Mouse (Mus musculus): ENCODE measurements around the gene Tmc8. TPM values are rescaled to one million over a fixed set of nuclear protein-coding genes. Genes with fewer than 3 reads are reported as not detected.
"Not testable (repeated sequence)": the region's sequence is repeated elsewhere in the genome, so short reads cannot be mapped to it uniquely, and the experiment has no call there.

The Tmc8 gene
- polyA plus RNA-seq, 1 experiment, result 59.6 TPM

DNA sequence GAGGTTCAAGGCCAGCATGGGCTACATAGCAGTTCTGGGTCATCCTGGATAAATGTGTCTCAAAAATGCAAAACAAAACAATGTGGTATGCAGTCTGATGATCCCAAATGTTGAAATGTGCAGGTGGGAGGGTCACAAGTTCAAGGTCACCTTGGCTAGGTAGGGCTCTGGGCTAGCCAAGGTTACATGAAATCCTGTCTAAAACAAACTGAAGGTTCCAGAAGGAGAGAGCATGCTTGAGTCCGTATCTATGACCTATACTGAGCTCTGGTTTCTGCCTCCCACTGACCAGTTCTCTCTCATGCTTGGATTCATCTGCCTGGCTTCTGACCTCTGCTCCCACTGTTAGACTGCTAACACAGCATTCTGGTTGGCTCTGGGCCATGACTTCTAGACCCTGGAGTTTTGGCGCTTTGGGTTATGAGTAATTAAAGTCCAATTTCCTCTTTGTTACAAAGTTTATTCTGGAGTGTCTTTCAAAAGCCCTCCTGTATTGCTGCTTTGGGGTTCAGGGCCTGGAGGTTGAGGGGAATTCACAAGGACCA, 47.9 kb downstream of the Tmc8 start:
- Histone ChIP-seq H3K36me3 (ENCODE audit: control insufficient read depth, insufficient read depth, low read length) (no peaks in the 10 kb centered on the region), H3K27ac (ENCODE audit: insufficient read depth, low read depth, low read length) (peak overlapping the region; percentile 97), H3K27me3 (ENCODE audit: control insufficient read depth, insufficient read depth, low read length) (no peaks in the 10 kb centered on the region), H3K4me3 (ENCODE audit: low read depth, low read length) (no peak overlapping the region), H3K4me1 (ENCODE audit: control insufficient read depth, insufficient read depth, insufficient read length, low read length) (peaks cover 57% of the 10 kb centered on the region)
- 9% methylated on average over 2 of the region's 2 CpGs for WGBS
- TF ChIP-seq CTCF (IDR thresholded peaks at IDR 0.05; ENCODE audit: extremely low read depth, insufficient read length, insufficient replicate concordance, low read depth, low read length) (no peak), POLR2A (IDR thresholded peaks at IDR 0.05; ENCODE audit: low read depth, low read length) (no peak)

DNA sequence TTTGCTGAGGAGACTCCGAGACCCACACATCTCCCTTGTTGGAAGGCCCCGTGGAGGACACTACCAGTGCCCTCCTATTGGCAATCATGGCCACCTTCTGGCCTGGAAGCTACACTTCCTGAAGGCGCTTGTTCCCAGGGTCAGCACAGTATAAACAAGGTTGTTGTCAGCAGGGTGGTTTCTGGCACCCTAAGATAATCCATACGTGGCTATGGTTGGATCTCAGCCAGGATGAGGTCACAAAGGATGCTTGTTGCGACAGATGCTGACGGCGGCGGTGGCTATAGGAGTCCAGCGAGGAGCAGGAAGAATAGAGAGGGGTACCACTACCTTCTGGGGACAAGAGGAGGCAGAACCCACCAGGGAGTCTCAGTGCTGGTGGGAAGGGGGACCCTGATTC, 48.5 kb downstream of the Tmc8 start:
- 27% methylated on average over 9 of the region's 9 CpGs for WGBS
- TF ChIP-seq POLR2A (IDR thresholded peaks at IDR 0.05; ENCODE audit: low read depth, low read length) (no peak), CTCF (IDR thresholded peaks at IDR 0.05; ENCODE audit: extremely low read depth, insufficient read length, insufficient replicate concordance, low read depth, low read length) (no peak)
- Histone ChIP-seq H3K27me3 (ENCODE audit: control insufficient read depth, insufficient read depth, low read length) (no peaks in the 10 kb centered on the region), H3K27ac (ENCODE audit: insufficient read depth, low read depth, low read length) (peak overlapping the region; percentile 97), H3K36me3 (ENCODE audit: control insufficient read depth, insufficient read depth, low read length) (no peaks in the 10 kb centered on the region), H3K4me1 (ENCODE audit: control insufficient read depth, insufficient read depth, insufficient read length, low read length) (peaks cover 57% of the 10 kb centered on the region), H3K4me3 (ENCODE audit: low read depth, low read length) (no peak overlapping the region)

DNA sequence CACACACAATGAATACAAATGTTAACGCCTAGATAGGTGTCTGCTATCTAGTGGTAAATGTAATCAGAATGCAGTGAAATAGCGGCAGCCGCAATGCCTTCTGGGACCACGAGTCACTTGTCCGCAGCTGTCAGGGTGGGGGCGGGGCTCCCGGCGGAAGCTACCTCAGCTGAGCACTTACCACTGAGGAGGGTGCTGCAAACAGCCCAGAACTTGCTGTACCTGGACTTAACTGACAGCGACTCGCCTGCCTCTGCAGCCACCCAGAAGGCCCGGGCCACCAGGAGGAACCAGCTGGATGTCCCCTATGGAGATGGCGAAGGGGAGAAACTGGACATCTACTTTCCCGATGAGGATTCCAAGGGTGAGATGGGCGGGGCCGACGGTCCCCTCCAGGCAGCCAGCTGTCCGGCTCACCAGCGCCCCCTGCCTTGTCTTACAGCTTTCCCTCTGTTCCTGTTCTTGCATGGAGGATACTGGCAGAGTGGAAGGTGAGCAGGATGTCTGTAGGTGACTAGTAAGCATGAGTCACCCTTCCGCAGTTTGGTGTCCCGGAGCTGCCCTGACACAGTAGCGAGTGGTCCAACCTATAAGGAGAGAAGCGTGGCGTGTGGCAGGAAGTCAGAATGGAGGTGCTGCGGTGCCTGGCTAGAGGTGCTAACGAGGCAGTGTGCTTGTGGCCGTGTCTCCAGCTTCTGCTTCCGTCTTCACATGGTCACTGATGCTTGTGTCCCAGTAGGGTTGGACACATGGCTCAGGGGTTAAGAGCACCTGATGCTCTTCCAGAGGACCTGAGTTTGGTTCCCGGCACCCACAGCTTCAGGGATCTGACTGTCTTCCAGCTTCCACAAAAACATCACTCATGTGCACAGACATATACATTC, 50.5 kb downstream of the Tmc8 start:
- H3K27me3 ChIP-seq (ENCODE audit: control insufficient read depth, insufficient read depth, low read length), result no peaks in the 10 kb centered on the region
- peak overlapping the region; percentile 65 for H3K4me3 ChIP-seq (ENCODE audit: low read depth, low read length)
- H3K27ac ChIP-seq (ENCODE audit: insufficient read depth, low read depth, low read length), result peak overlapping the region; percentile 96
- peak; percentile 71 for TF ChIP-seq POLR2A (IDR thresholded peaks at IDR 0.05; ENCODE audit: low read depth, low read length)
- TF ChIP-seq CTCF (IDR thresholded peaks at IDR 0.05; ENCODE audit: extremely low read depth, insufficient read length, insufficient replicate concordance, low read depth, low read length), result peak; percentile 83
- H3K4me1 ChIP-seq (ENCODE audit: control insufficient read depth, insufficient read depth, insufficient read length, low read length), result peaks cover 58% of the 10 kb centered on the region
- WGBS, result 23% methylated on average over 28 of the region's 28 CpGs
- H3K36me3 ChIP-seq (ENCODE audit: control insufficient read depth, insufficient read depth, low read length), result no peaks in the 10 kb centered on the region

DNA sequence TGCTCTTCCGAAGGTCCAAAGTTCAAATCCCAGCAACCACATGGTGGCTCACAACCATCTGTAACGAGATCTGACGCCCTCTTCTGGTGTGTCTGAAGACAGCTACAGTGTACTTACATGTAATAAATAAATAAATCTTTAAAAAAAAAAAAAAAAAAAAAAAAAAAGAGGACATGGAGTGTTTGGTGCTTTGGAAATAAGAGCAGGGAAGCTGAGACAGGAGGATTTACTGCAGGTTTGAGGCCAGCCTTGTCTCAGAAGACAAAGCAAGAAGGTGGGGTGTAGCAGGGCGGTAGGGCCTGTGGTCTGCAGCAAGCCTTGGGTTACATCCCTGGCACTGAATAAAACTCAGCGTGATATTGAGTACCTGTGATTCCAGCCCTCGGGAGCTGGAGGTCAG, 51.6 kb downstream of the Tmc8 start:
- H3K36me3 ChIP-seq (ENCODE audit: control insufficient read depth, insufficient read depth, low read length); H3K4me3 ChIP-seq (ENCODE audit: low read depth, low read length); H3K27me3 ChIP-seq (ENCODE audit: control insufficient read depth, insufficient read depth, low read length): not testable (repeated sequence)
- peak overlapping the region; percentile 96 for H3K27ac ChIP-seq (ENCODE audit: insufficient read depth, low read depth, low read length)
- WGBS, result 40% methylated on average over 6 of the region's 6 CpGs
- H3K4me1 ChIP-seq (ENCODE audit: control insufficient read depth, insufficient read depth, insufficient read length, low read length), result peaks cover 53% of the 10 kb centered on the region

DNA sequence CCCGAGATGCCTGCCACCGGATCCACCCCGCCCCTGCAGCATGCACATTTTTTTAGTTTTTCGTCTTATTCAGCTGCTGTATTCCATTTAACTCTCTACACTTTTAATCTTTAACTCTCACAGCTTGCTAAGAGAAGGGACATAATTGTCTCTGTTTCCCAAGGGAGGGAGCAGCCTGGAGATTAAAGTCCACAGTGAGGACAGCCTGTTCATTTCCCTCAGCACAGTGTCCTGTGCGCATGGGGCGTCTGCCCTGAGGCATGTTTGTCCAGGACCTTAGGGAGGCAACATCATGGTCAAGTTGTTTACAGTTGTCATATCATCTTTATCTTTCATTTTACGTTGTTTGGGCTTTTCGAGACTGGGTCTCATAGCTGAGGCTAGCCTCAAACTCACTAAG, 52.2 kb downstream of the Tmc8 start:
- Histone ChIP-seq H3K27ac (ENCODE audit: insufficient read depth, low read depth, low read length) (peak overlapping the region; percentile 96), H3K27me3 (ENCODE audit: control insufficient read depth, insufficient read depth, low read length) (no peaks in the 10 kb centered on the region), H3K4me1 (ENCODE audit: control insufficient read depth, insufficient read depth, insufficient read length, low read length) (peaks cover 53% of the 10 kb centered on the region), H3K4me3 (ENCODE audit: low read depth, low read length) (no peak overlapping the region; the same call in 1 of the 2 replicates), H3K36me3 (ENCODE audit: control insufficient read depth, insufficient read depth, low read length) (no peaks in the 10 kb centered on the region)
- WGBS, result 28% methylated on average over 8 of the region's 8 CpGs
- TF ChIP-seq CTCF (IDR thresholded peaks at IDR 0.05; ENCODE audit: extremely low read depth, insufficient read length, insufficient replicate concordance, low read depth, low read length) (no peak), POLR2A (IDR thresholded peaks at IDR 0.05; ENCODE audit: low read depth, low read length) (no peak)

DNA sequence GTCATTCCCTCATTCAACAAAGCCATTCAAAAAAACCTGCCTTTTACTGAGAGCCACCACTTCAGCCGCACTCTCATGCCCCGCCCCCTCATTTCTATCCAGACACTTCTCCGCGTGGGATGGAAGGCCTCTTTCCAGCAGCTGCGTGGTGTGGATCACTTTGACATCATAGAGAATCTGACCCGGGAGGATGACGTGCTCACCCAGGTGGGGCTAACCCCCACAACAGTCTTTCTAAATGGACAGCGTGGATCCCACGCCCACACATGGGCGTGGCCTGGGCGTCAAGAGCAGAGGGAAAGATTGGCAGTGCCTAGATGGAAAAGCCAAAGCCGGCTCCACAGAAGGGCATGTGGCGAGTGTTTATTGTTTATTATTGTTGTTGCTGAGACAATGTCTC, 54.4 kb downstream of the Tmc8 start:
- no peak overlapping the region for H3K27ac ChIP-seq (ENCODE audit: insufficient read depth, low read depth, low read length)
- no peak for TF ChIP-seq CTCF (IDR thresholded peaks at IDR 0.05; ENCODE audit: extremely low read depth, insufficient read length, insufficient replicate concordance, low read depth, low read length)
- TF ChIP-seq POLR2A (IDR thresholded peaks at IDR 0.05; ENCODE audit: low read depth, low read length), result no peak
- H3K4me3 ChIP-seq (ENCODE audit: low read depth, low read length), result peak overlapping the region; percentile 12; the same call in 1 of the 2 replicates
- WGBS, result 26% methylated on average over 13 of the region's 13 CpGs
- H3K4me1 ChIP-seq (ENCODE audit: control insufficient read depth, insufficient read depth, insufficient read length, low read length), result peaks cover 43% of the 10 kb centered on the region
- H3K27me3 ChIP-seq (ENCODE audit: control insufficient read depth, insufficient read depth, low read length), result no peaks in the 10 kb centered on the region
- no peaks in the 10 kb centered on the region for H3K36me3 ChIP-seq (ENCODE audit: control insufficient read depth, insufficient read depth, low read length)

DNA sequence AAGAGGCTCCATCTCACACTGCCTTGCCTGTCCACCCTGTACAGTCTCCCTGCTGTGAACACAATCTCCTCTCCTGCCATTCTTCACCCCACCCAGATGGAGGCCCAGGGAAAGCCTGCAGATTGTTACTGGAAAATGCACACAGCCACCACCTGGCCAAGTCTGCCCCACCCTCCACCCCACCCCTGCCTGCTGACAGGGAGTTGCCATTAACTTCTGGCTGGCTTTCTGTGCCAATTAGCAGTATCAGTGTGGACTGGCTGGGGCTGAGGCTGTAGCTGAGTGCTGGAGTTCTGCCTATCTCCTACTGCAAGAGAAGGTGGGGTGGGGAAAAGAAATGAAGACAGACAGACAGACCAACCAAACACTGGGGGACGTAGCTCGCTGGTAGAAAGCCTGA, 56.7 kb downstream of the Tmc8 start:
- no peaks in the 10 kb centered on the region for H3K27me3 ChIP-seq (ENCODE audit: control insufficient read depth, insufficient read depth, low read length)
- no peaks in the 10 kb centered on the region for H3K36me3 ChIP-seq (ENCODE audit: control insufficient read depth, insufficient read depth, low read length)
- peaks cover 38% of the 10 kb centered on the region for H3K4me1 ChIP-seq (ENCODE audit: control insufficient read depth, insufficient read depth, insufficient read length, low read length)
- 13% methylated on average over 2 of the region's 2 CpGs for WGBS
- TF ChIP-seq POLR2A (IDR thresholded peaks at IDR 0.05; ENCODE audit: low read depth, low read length) (no peak; the same call in 1 of the 2 replicates), CTCF (IDR thresholded peaks at IDR 0.05; ENCODE audit: extremely low read depth, insufficient read length, insufficient replicate concordance, low read depth, low read length) (no peak)
- peak overlapping the region; percentile 85 for H3K27ac ChIP-seq (ENCODE audit: insufficient read depth, low read depth, low read length)
- no peak overlapping the region for H3K4me3 ChIP-seq (ENCODE audit: low read depth, low read length)

Measured in small intestine, adult 2 months (tissue).